Mouse (Mus musculus): ENCODE results near the gene Zfp938. TPM values are rescaled to one million over a fixed set of nuclear protein-coding genes. Genes with fewer than 3 reads are reported as not detected.

Zfp938 gene
- 0.30 and 0.65 TPM in 2 replicates for polyA plus RNA-seq (2012; rRNA removed)

GRCm38 (mm10) chr10:82240742-82241400 lies at the start of gene Zfp938:
TSS of gene Zfp938 (minus strand) at chr10:82241280.

Other genes starting within 250 kb of the Zfp938 start
- 0.71 and 1.5 TPM in 2 replicates for gene Zfp873, start 193.2 kb downstream of the Zfp938 start, polyA plus RNA-seq (2012; rRNA removed)
- 0.07 TPM in 1 of 2 replicates, not detected in the other for gene BC024063, start 157.9 kb downstream of the Zfp938 start, polyA plus RNA-seq (2012; rRNA removed)
- gene AU041133, start 113.3 kb downstream of the Zfp938 start, polyA plus RNA-seq (2012; rRNA removed), result 0.07 and 0.21 TPM in 2 replicates
- not detected in 2 replicates for gene 4932415D10Rik, start 75.3 kb upstream of the Zfp938 start, polyA plus RNA-seq (2012; rRNA removed)
- gene Gm4924, start 113.0 kb upstream of the Zfp938 start, polyA plus RNA-seq (2012; rRNA removed), result 0.44 TPM in 1 of 2 replicates, not detected in the other